Mouse (Mus musculus): ENCODE measurements around the gene Olfr520.
"Not testable (repeated sequence)": the region's sequence is repeated elsewhere in the genome, so short reads cannot be mapped to it uniquely, and the experiment has no call there.

Olfr520 gene

GRCm38 (mm10) chr7:99729973-99730372, at the start of gene Olfr520:
Gene Olfr520, plus strand, starts transcription at chr7:99730273.
- no peak for DNase-seq (ENCODE audit: low read depth, low spot score)

GRCm38 (mm10) chr7:99680771-99681170, 49.3 kb upstream of the Olfr520 start:
- no peak for DNase-seq (ENCODE audit: low read depth, low spot score)

DNA sequence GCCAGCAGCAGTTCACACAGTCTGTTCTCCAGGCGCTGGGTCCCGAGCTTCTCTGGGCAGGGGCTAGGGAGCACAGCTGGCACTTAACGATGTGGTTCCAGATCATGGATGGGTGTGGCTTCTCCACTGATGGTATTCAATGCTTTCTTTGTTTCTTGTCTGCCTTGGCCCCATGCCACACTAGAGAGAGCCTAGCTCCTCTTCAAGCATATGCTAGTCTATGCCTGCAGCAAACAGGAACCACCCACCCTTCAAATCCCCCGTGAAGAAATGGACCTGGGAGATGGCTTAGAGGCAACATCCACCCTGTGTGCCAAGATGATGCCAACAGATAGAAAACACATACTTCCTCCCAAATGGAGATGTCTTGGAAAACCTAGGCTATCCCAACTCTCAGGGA, 46.0 kb upstream of the Olfr520 start:
- DNase-seq (ENCODE audit: low read depth, low spot score), result no peak

DNA sequence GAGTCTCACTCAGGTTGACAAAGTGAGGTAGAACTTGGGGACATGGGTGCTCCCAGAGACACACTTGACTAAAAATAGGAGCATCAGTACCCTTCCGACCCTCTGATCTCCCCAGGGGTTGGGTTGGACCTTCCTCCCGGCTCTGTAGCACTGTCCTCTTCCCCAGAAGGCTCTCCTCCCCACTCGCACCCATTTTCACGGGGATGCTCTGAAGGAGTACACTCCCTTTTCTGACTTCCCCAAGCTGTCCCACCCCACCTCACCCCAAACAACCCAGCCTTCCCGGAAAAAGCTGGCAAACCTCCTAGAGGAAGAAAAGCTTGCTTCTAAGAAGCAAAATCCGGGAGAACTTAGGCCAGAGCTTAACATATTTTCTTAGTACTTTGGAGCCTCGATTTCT, 39.3 kb upstream of the Olfr520 start:
- DNase-seq (ENCODE audit: low read depth, low spot score), result no peak

DNA sequence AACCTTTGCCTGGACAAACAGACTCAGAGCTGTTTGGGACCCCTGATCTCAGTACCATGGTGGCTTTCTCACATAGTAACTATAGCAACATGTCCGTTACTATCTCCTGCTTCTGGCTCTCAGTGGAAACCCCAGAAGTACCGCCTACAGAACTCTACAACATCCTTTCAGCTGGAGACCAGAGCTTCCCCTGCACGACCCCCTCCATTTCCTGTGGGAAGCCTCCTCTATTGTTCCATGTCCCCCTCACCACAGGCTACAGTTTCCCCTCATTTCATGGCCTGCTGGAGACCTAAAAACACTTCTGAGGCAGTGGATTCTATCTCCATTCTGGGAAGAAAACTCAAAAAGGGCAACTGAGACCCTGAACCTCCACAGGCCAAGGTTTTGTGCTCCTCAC, 37.7 kb upstream of the Olfr520 start:
- no peak for DNase-seq (ENCODE audit: low read depth, low spot score)

DNA sequence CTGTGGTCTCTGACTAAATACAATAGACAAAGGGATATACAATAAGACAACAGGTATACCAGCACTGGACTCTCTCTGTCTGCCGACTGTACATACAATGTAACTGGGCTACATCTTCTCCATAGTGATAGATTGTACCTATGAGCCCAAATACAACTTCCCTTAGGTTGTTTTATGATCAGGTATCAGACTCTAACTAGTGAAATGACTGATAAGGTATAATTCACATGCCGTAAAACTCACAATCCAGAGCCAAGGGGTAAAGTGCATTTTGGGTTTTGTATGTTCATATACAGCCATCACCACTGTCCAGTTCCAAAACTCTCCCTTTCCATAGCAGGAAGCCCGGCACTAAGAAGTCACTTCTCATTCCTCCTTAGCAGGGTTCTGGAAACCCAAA, 36.7 kb upstream of the Olfr520 start:
- DNase-seq (ENCODE audit: low read depth, low spot score), result no peak

GRCm38 (mm10) chr7:99693976-99694375, 36.1 kb upstream of the Olfr520 start:
- no peak for DNase-seq (ENCODE audit: low read depth, low spot score)

GRCm38 (mm10) chr7:99694424-99694823, 35.6 kb upstream of the Olfr520 start:
- DNase-seq (ENCODE audit: low read depth, low spot score), result not testable (repeated sequence)

DNA sequence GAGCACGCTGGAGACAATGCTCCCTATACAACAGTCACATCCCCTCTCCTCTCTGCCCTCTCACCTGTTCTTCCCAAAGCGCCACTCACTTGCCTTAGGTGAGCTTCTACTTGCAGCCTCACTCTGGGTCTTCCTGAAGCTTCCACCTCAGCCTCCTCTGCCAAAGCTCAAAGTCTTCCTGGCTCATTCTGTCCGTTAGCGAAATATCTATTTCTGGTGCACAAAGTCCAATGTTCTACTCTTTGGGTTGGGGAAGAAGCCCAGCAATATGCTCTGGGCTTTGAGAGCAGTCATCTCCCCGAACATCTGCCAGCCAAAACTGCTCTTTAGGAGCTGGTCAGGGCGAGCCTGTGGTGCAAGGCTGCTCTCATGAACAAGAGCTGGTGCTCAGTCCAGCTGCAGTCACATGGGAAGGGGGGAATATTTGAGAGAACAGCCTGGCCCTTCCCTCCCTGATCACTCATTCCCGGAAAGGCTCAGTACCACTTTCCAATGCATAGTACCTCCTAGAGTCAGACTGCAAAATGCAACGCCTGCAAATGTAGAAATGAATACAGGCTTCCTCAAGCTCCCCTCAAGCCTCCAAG, 34.5 kb upstream of the Olfr520 start:
- DNase-seq (ENCODE audit: low read depth, low spot score), result no peak

- no peak for DNase-seq (ENCODE audit: low read depth, low spot score)
Measured at GRCm38 (mm10) chr7:99698576-99698975, 31.5 kb upstream of the Olfr520 start.

DNA sequence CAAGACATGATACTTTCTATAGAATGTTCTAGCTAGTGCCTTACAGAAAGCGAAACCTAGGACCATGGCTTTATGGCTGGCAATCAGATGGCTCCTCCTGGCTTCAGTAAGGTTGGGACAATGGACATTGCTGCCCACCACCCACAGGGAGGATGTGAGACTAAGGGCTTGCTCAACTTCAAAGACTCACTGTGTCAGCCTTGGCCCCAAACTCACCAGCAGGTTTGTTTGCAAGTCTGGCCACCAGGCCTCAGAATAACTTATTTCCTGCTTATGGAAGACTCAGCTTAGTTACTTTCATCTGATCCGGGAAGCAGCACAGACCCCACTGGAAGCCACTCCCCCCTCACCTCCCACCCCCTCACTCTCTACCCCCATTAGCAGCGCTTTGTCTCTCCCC, 31.0 kb upstream of the Olfr520 start:
- DNase-seq (ENCODE audit: low read depth, low spot score), result no peak

- DNase-seq (ENCODE audit: low read depth, low spot score), result no peak
Measured at GRCm38 (mm10) chr7:99699709-99700151, 30.3 kb upstream of the Olfr520 start.

DNA sequence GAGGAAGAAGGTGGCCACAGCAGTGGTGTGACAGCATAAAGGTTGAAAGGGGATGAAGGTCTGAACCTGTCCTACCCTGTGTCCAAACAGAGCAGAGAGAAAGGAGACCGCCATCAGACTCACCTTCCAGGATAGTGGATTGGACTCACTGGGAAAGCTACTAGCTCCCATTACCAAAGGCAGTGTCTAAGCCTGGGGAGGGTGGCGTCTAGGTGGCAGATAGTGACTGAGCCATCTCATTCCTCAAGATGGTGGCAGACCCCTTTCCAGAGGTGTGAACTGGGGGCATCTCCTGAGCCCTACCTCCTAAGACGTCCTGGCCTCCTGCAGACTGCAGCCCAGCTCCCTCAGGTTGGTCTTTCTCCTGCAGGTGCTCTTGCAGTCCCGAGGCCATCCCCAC, 29.4 kb upstream of the Olfr520 start:
- no peak for DNase-seq (ENCODE audit: low read depth, low spot score)

DNA sequence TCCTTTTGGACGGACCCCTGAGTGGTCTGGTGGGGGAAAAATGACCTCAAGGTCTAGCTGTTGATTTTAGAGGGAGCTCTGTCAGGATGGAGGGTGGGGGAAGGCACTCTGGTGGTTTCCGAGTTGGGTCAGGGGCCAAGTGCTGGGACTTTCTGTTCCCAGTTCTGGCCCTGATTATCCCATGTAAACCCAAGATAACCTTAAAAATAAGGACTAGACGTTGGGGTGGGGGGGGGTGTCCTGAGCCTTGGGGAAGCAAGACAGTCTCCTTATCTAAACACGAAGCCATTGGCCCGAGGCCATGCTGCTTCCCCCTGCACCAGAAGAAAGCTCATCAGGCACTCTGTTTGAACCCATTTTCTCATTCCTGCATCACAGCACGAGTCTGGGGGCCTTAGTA, 27.9 kb upstream of the Olfr520 start:
- no peak for DNase-seq (ENCODE audit: low read depth, low spot score)

- no peak for DNase-seq (ENCODE audit: low read depth, low spot score)
Measured at GRCm38 (mm10) chr7:99704736-99705519, 25.1 kb upstream of the Olfr520 start.

DNA sequence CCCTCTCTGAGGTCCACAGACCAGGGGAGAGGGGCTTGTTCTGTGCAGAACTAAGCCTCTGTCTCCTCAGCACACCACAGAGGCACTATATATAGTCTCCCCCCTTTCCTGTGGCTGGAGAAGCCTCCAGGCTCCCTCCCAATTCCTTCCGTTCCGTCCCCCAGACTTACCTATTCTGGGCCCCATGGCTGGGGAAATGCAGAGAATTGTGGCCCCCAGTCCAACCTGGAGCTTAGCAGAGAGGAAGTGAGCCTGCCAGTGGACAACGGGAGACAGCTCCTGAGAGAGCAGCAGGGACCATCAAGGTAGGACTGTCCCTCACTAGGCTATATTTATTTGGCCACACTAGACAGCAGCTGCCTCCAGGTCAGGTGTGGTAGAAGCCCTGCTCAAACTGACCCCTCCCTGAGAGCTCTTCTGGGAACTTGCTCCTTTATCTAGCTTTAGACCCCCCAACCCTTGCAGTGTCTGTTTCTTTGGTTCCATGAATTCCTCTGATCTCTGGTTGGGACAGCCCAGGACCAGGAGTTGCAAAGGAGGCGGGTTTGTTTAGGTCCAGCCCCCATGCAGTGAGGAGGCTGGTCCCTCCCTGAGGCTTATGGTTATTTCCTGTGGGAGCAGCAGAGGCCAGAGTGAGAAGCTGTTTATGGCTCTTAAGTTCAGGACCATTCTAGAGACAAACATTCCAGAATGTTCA, 23.6 kb upstream of the Olfr520 start:
- DNase-seq (ENCODE audit: low read depth, low spot score), result no peak

DNA sequence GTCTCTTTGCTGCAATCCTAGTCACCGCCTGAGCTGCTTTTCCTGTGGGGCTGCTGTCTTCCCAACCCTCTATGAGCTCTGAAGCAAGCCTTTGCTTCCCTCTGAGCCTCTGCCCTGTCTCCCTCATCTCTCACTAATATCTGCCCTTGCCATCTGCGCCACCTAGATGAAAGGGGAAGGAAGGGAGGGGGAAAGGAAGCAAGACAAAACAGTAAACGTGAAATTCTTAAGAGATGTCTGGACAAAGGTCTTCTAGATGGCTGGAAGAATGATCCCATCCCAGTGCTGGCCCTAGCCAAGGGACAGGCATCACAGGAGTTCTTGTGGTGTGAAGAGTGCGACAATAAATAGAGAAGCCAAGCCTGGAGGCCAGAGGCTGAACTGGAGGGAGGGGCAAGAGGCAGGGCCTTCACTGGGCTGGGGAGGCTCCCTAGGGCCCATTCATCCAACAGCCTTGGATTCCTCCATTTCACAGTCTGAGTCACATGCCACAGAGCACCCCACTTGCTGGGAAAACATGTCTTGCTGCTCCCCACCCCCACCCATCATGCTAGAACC, 23.0 kb upstream of the Olfr520 start:
- no peak for DNase-seq (ENCODE audit: low read depth, low spot score)

DNA sequence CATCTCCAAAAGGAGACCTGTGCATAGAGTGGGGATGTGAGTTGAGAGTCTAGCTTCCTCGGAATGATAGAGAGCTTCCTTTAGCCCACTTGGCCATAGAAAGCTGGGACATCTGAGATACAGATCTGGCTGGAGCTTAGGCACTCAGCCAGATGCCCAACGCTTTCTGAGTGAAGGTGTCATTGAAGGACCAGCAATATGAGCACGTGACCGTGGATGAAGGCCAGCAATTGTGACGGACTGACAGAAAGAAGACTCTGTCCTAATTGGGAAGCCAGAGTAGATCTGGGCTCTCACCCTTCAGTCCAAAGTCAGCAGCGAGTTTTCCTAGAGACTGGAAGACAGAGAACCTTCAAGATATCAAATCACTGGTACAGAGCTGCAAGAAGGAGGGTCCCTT, 22.4 kb upstream of the Olfr520 start:
- DNase-seq (ENCODE audit: low read depth, low spot score), result no peak

GRCm38 (mm10) chr7:99708301-99708721, 21.8 kb upstream of the Olfr520 start:
- DNase-seq (ENCODE audit: low read depth, low spot score), result no peak

DNA sequence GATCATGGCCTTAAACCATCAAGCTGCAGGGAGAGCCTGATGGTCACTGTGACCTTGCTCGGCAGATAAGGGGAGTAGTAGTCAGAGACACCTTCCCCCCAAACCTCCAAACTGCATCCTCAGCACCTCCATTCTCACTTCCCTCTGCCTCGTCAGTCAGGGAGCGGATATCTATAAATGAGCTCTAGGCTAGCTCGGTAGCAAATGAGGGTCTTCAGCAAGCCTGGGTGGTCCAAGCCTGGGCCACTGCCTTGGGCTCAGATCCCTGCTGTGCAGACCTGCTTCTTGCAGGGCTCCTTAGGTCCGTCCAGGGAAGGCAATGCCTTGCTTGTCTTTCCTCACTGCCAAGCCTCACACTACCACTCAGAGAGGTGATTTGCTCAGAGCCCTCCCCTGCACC, 21.3 kb upstream of the Olfr520 start:
- DNase-seq (ENCODE audit: low read depth, low spot score), result no peak

DNA sequence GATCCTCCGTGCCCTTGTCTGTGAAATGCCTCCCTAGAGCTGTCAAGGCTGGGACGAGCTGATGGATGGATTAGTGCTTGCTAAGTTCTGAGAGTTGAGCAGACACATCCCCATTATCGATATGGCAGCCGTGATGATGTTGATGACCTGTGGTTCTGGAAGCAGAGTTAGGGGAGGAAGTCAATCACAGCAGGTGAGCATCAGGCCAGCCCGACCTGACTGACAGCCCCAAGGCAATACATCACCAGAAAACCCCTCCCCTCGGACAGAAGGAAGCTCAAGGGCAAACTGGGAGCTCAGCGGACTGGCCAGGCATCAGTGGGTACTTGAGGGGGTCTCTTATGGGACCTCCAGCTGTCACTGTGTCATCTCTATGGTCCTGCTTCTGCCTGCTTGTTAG, 20.1 kb upstream of the Olfr520 start:
- no peak for DNase-seq (ENCODE audit: low read depth, low spot score)

DNA sequence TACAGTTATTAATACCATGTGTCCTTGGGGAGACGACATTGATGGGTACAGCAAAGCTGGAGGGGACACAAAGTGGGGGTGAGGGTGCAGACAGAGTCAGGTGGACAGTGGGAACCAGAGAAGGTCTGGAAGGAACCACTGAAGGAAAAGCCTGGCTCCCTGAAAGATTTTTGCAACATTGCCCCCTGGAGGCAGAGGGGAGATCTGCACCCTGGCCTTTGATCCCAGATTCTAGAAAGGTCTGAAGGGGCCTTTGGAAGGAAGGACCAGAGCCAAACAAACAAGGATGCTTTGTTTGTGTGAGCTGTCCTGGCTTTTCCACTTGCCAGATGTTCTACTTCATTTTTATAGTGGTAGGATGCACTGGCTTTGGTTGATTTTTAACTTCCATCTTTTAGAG, 19.6 kb upstream of the Olfr520 start:
- no peak for DNase-seq (ENCODE audit: low read depth, low spot score)

Data from brain, embryonic 18.5 days (tissue).